Mouse (Mus musculus): ENCODE measurements around the gene Paqr7.

The Paqr7 gene

GRCm38 (mm10) chr4:134505303-134505789 lies 8.8 kb downstream of the Paqr7 start:
- DNase-seq (ENCODE audit: low read depth, low spot score), result no peak
- H3K36me3 ChIP-seq (ENCODE audit: control insufficient read depth, insufficient read depth, low read length, poor library complexity, severe bottlenecking), result no peaks in the 10 kb centered on the region
- H3K27me3 ChIP-seq (ENCODE audit: control insufficient read depth, insufficient read depth, low read length, poor library complexity, severe bottlenecking), result no peaks in the 10 kb centered on the region

- DNase-seq (ENCODE audit: low read depth, low spot score), result no peak
- H3K36me3 ChIP-seq (ENCODE audit: control insufficient read depth, insufficient read depth, low read length, poor library complexity, severe bottlenecking), result no peaks in the 10 kb centered on the region
- no peaks in the 10 kb centered on the region for H3K27me3 ChIP-seq (ENCODE audit: control insufficient read depth, insufficient read depth, low read length, poor library complexity, severe bottlenecking)
Measured at GRCm38 (mm10) chr4:134505966-134506594, 9.6 kb downstream of the Paqr7 start.

- H3K36me3 ChIP-seq (ENCODE audit: control insufficient read depth, insufficient read depth, low read length, poor library complexity, severe bottlenecking), result no peaks in the 10 kb centered on the region
- no peaks in the 10 kb centered on the region for H3K27me3 ChIP-seq (ENCODE audit: control insufficient read depth, insufficient read depth, low read length, poor library complexity, severe bottlenecking)
- DNase-seq (ENCODE audit: low read depth, low spot score), result no peak
Measured at GRCm38 (mm10) chr4:134506713-134507112, 10.2 kb downstream of the Paqr7 start.

GRCm38 (mm10) chr4:134510396-134510795 lies 13.9 kb downstream of the Paqr7 start:
- Histone ChIP-seq H3K27me3 (ENCODE audit: control insufficient read depth, insufficient read depth, low read length, poor library complexity, severe bottlenecking) (no peaks in the 10 kb centered on the region), H3K36me3 (ENCODE audit: control insufficient read depth, insufficient read depth, low read length, poor library complexity, severe bottlenecking) (no peaks in the 10 kb centered on the region)
- DNase-seq (ENCODE audit: low read depth, low spot score), result no peak

GRCm38 (mm10) chr4:134510845-134511411 lies 14.4 kb downstream of the Paqr7 start, which contains the start of gene Aunip:
Gene Aunip (plus strand): TSS chr4:134510999.
- H3K36me3 ChIP-seq (ENCODE audit: control insufficient read depth, insufficient read depth, low read length, poor library complexity, severe bottlenecking), result no peaks in the 10 kb centered on the region
- H3K27me3 ChIP-seq (ENCODE audit: control insufficient read depth, insufficient read depth, low read length, poor library complexity, severe bottlenecking), result no peaks in the 10 kb centered on the region
- DNase-seq (ENCODE audit: low read depth, low spot score), result peak; percentile 88

GRCm38 (mm10) chr4:134511730-134512129 lies 15.2 kb downstream of the Paqr7 start:
- H3K27me3 ChIP-seq (ENCODE audit: control insufficient read depth, insufficient read depth, low read length, poor library complexity, severe bottlenecking), result no peaks in the 10 kb centered on the region
- DNase-seq (ENCODE audit: low read depth, low spot score), result no peak
- H3K36me3 ChIP-seq (ENCODE audit: control insufficient read depth, insufficient read depth, low read length, poor library complexity, severe bottlenecking), result no peaks in the 10 kb centered on the region

- Histone ChIP-seq H3K27me3 (ENCODE audit: control insufficient read depth, insufficient read depth, low read length, poor library complexity, severe bottlenecking) (no peaks in the 10 kb centered on the region), H3K36me3 (ENCODE audit: control insufficient read depth, insufficient read depth, low read length, poor library complexity, severe bottlenecking) (no peaks in the 10 kb centered on the region)
- DNase-seq (ENCODE audit: low read depth, low spot score), result peak; percentile 41
Measured at GRCm38 (mm10) chr4:134512798-134513197, 16.3 kb downstream of the Paqr7 start.

- no peak for DNase-seq (ENCODE audit: low read depth, low spot score)
- H3K27me3 ChIP-seq (ENCODE audit: control insufficient read depth, insufficient read depth, low read length, poor library complexity, severe bottlenecking), result no peaks in the 10 kb centered on the region
- no peaks in the 10 kb centered on the region for H3K36me3 ChIP-seq (ENCODE audit: control insufficient read depth, insufficient read depth, low read length, poor library complexity, severe bottlenecking)
Measured at GRCm38 (mm10) chr4:134514309-134514930, 17.9 kb downstream of the Paqr7 start.

GRCm38 (mm10) chr4:134515614-134516013 lies 19.1 kb downstream of the Paqr7 start:
- DNase-seq (ENCODE audit: low read depth, low spot score), result no peak
- Histone ChIP-seq H3K27me3 (ENCODE audit: control insufficient read depth, insufficient read depth, low read length, poor library complexity, severe bottlenecking) (no peaks in the 10 kb centered on the region), H3K36me3 (ENCODE audit: control insufficient read depth, insufficient read depth, low read length, poor library complexity, severe bottlenecking) (no peaks in the 10 kb centered on the region)

GRCm38 (mm10) chr4:134516981-134517380 lies 20.5 kb downstream of the Paqr7 start:
- DNase-seq (ENCODE audit: low read depth, low spot score), result no peak
- H3K27me3 ChIP-seq (ENCODE audit: control insufficient read depth, insufficient read depth, low read length, poor library complexity, severe bottlenecking), result no peaks in the 10 kb centered on the region
- no peaks in the 10 kb centered on the region for H3K36me3 ChIP-seq (ENCODE audit: control insufficient read depth, insufficient read depth, low read length, poor library complexity, severe bottlenecking)

- DNase-seq (ENCODE audit: low read depth, low spot score), result no peak
Measured at GRCm38 (mm10) chr4:134517719-134518118, 21.2 kb downstream of the Paqr7 start.

GRCm38 (mm10) chr4:134518541-134518940 lies 22.0 kb downstream of the Paqr7 start:
- Histone ChIP-seq H3K27me3 (ENCODE audit: control insufficient read depth, insufficient read depth, low read length, poor library complexity, severe bottlenecking) (no peaks in the 10 kb centered on the region), H3K36me3 (ENCODE audit: control insufficient read depth, insufficient read depth, low read length, poor library complexity, severe bottlenecking) (no peaks in the 10 kb centered on the region)
- no peak for DNase-seq (ENCODE audit: low read depth, low spot score)

More at GRCm38 (mm10) chr4:134517719-134518118, 21.2 kb downstream of the Paqr7 start:
- no peaks in the 10 kb centered on the region for H3K36me3 ChIP-seq (ENCODE audit: control insufficient read depth, insufficient read depth, low read length, poor library complexity, severe bottlenecking)
- no peaks in the 10 kb centered on the region for H3K27me3 ChIP-seq (ENCODE audit: control insufficient read depth, insufficient read depth, low read length, poor library complexity, severe bottlenecking)

- Histone ChIP-seq H3K36me3 (ENCODE audit: control insufficient read depth, insufficient read depth, low read length, poor library complexity, severe bottlenecking) (no peaks in the 10 kb centered on the region), H3K27me3 (ENCODE audit: control insufficient read depth, insufficient read depth, low read length, poor library complexity, severe bottlenecking) (no peaks in the 10 kb centered on the region)
- DNase-seq (ENCODE audit: low read depth, low spot score), result no peak
Measured at GRCm38 (mm10) chr4:134519281-134519680, 22.8 kb downstream of the Paqr7 start.

- no peaks in the 10 kb centered on the region for H3K27me3 ChIP-seq (ENCODE audit: control insufficient read depth, insufficient read depth, low read length, poor library complexity, severe bottlenecking)
- no peak for DNase-seq (ENCODE audit: low read depth, low spot score)
Measured at GRCm38 (mm10) chr4:134523447-134523846, 26.9 kb downstream of the Paqr7 start.

GRCm38 (mm10) chr4:134525806-134526205 lies 29.3 kb downstream of the Paqr7 start:
- no peaks in the 10 kb centered on the region for H3K27me3 ChIP-seq (ENCODE audit: control insufficient read depth, insufficient read depth, low read length, poor library complexity, severe bottlenecking)
- peaks cover 5% of the 10 kb centered on the region for H3K36me3 ChIP-seq (ENCODE audit: control insufficient read depth, insufficient read depth, low read length, poor library complexity, severe bottlenecking)
- DNase-seq (ENCODE audit: low read depth, low spot score), result no peak

More at GRCm38 (mm10) chr4:134523447-134523846, 26.9 kb downstream of the Paqr7 start:
- H3K36me3 ChIP-seq (ENCODE audit: control insufficient read depth, insufficient read depth, low read length, poor library complexity, severe bottlenecking), result peaks cover 3% of the 10 kb centered on the region

Measured in splenic B cell, adult 2 months (primary cell).